ENCODE assay signal across 9 mouse cellular contexts in the genomic region with DNA sequence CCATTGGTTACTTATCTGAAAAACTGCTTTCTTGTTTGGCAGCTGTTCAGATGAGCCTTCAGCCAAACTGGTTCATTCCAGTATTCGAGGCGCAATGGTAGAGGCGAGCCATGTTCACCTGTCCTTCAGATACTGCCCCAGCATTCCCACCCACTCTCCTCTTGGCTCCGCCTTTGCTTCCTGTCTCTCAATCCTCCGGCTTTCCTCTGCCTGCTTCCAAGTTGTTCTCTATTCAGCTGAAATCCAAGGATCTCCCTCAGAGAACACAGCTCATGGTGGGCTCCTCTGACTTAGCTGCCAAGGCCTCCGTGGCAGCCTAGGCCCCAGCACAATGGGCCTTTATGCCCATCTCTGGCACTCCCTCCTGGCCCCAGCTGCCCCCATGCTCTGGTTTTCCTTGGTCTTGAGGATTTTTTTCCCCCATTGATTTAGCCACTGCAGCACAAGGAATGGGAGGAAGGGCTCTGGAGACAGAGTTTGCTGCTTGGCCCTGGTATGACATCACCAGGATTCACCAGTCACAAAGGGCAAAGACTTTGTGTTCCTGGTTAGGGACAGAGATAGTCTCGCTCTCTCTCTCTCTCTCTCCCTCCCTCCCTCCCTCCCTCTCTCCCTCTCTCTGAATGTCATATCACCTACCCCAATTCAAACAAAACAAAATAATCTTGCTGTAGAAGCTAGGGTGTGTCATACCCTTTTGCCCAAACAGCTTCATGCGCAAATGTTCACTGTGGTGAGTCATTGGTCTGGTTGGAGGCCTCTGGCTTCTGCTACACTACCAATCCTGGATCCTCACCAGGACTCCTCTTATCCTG.
DNase-seq lines count a peak whose midpoint lies in the region; ATAC-seq lines count a peak whose summit lies in the region.
"Had no signal": no experiment of that assay in that cellular context is flagged by ENCODE, and none has a peak within 500 bp of the region (broad histone marks: within the 10 kb centered on the region; RNA-seq: fewer than 3 reads in every experiment).

No protein-coding gene starts in this region.

- 0 out of 2 replicates have a peak, but pooled peaks have one; percentile 26 for ATAC-seq in embryonic facial prominence, embryonic 15.5 days (ENCODE audit: insufficient number of reproducible peaks, low FRiP score, low TSS enrichment, low read depth)
- ATAC-seq in CD4-positive, CD25-positive, alpha-beta regulatory T cell, adult 4 months, result no peak
- ATAC-seq in erythroid progenitor cell, adult 5-6 weeks (replicated peaks; ENCODE audit: low FRiP score, poor library complexity, severe bottlenecking), result no peak

- no peaks in the 10 kb centered on the region for H3K9me3 ChIP-seq in embryonic facial prominence, embryonic 15.5 days (replicated peaks)
- H3K9me3 ChIP-seq: megakaryocyte, embryonic 14.5 days had no signal

- 64% methylated on average over 8 of the region's 8 CpGs for WGBS in embryonic facial prominence, embryonic 15.5 days

- H3K27me3 ChIP-seq in embryonic facial prominence, embryonic 15.5 days, result no peaks in the 10 kb centered on the region

- no peaks in the 10 kb centered on the region for H3K36me3 ChIP-seq in embryonic facial prominence, embryonic 15.5 days

- peak; percentile 10 for DNase-seq in heart, postnatal 4 days
- no peak for DNase-seq in heart, adult 11 months
- DNase-seq in MN1 (ENCODE audit: low spot score), result peak; percentile 28
- DNase-seq in layer of hippocampus, adult 8-10 months (ENCODE audit: low spot score in 2 of 2), result peak; percentile 34 to 77
- peak; percentile 29 for DNase-seq in right cerebral cortex, postnatal 4 days

- H3K4me1 ChIP-seq in embryonic facial prominence, embryonic 15.5 days, result peaks cover 3% of the 10 kb centered on the region; the same call in 1 of the 2 replicates
- H3K4me1 ChIP-seq: megakaryocyte, embryonic 14.5 days had no signal

- H3K9ac ChIP-seq in embryonic facial prominence, embryonic 15.5 days, result no peak overlapping the region

- H3K27ac ChIP-seq in embryonic facial prominence, embryonic 15.5 days (replicated peaks), result no peak overlapping the region

- H3K4me3 ChIP-seq in embryonic facial prominence, embryonic 15.5 days (replicated peaks), result no peak overlapping the region
- H3K4me3 ChIP-seq: megakaryocyte, embryonic 14.5 days had no signal

- no peak overlapping the region for H3K4me2 ChIP-seq in embryonic facial prominence, embryonic 15.5 days (replicated peaks)
